Mouse (Mus musculus) liver, adult (tissue): ENCODE data around the gene Ntn4.

Experiments used
- GATA4 ChIP-seq: IDR thresholded peaks from 2 replicates; pipeline ENCODE4 v1.6.1; 2014; ENCODE audit warnings: mild to moderate bottlenecking, low read length; ENCODE audit not compliant: insufficient replicate concordance

Gene Ntn4

GRCm38 (mm10) chr10:93640521-93640952 is at the start of gene Ntn4:
Ntn4 (plus strand) TSS chr10:93640681.
- no peak for TF ChIP-seq GATA4

- TF ChIP-seq GATA4 = no peak
Measured at GRCm38 (mm10) chr10:93592456-93592855, 48.0 kb upstream of the Ntn4 start.

- TF ChIP-seq GATA4 = no peak
Measured at GRCm38 (mm10) chr10:93594022-93594482, 46.4 kb upstream of the Ntn4 start.

- no peak for TF ChIP-seq GATA4
Measured at GRCm38 (mm10) chr10:93595831-93596230, 44.6 kb upstream of the Ntn4 start.

GRCm38 (mm10) chr10:93596641-93597040 is 43.8 kb upstream of the Ntn4 start:
- TF ChIP-seq GATA4 = no peak

GRCm38 (mm10) chr10:93602309-93602708 is 38.2 kb upstream of the Ntn4 start:
- no peak for TF ChIP-seq GATA4

- no peak for TF ChIP-seq GATA4
Measured at GRCm38 (mm10) chr10:93603256-93603655, 37.2 kb upstream of the Ntn4 start.

GRCm38 (mm10) chr10:93606326-93606725 is 34.2 kb upstream of the Ntn4 start:
- no peak for TF ChIP-seq GATA4

GRCm38 (mm10) chr10:93608051-93608450 is 32.4 kb upstream of the Ntn4 start:
- no peak for TF ChIP-seq GATA4

GRCm38 (mm10) chr10:93609236-93609635 is 31.2 kb upstream of the Ntn4 start:
- no peak for TF ChIP-seq GATA4

- TF ChIP-seq GATA4 = no peak
Measured at GRCm38 (mm10) chr10:93610896-93611295, 29.6 kb upstream of the Ntn4 start.

GRCm38 (mm10) chr10:93611419-93612007 is 29.0 kb upstream of the Ntn4 start:
- TF ChIP-seq GATA4 = no peak

- TF ChIP-seq GATA4 = no peak
Measured at GRCm38 (mm10) chr10:93614850-93615249, 25.6 kb upstream of the Ntn4 start.

- TF ChIP-seq GATA4 = no peak
Measured at GRCm38 (mm10) chr10:93620438-93621179, 19.9 kb upstream of the Ntn4 start.

GRCm38 (mm10) chr10:93623725-93624124 is 16.8 kb upstream of the Ntn4 start:
- no peak for TF ChIP-seq GATA4

- no peak for TF ChIP-seq GATA4
Measured at GRCm38 (mm10) chr10:93624151-93624550, 16.3 kb upstream of the Ntn4 start.
